Mouse (Mus musculus): ENCODE data around the gene Ccr9. TPM values are rescaled to one million over a fixed set of nuclear protein-coding genes. Genes with fewer than 3 reads are reported as not detected.
"Not testable (repeated sequence)": the region's sequence is repeated elsewhere in the genome, so short reads cannot be mapped to it uniquely, and the experiment has no call there.

Gene Ccr9
- polyA plus RNA-seq, 1 experiment from 2014 or later: 0.41 TPM

DNA sequence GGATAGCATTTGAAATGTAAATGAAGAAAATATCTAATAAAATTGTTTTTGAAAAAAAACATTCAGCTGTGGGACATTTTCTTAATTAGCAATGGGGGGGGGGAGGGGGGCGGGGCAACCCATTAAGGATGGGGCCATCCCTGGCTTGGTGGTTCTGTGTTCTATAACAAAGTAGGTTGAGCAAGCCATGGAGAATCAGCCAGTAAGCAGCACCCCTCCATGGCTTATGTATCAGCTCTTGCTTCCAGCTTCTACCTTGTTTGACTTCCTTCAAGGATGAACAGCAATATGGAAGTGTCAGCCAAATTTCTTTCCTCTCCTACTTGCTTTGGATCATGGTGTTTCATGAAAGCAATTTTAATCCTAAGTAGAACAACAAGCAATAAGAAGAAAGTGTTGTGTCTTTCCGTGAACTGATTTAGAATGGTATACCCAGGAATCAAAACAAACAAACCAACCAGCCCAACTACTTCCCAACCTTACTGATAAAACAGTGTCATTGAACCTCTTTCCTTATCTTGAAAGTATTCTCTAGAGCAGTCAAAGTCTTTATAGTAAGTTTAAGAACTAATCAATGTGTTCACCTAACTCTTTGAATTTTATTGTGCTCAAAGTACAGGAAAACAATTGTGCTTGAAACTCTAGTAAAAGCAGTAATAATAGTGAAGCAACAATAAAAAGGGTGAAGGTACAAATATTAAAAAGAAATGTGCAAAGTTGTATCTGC, 28.3 kb upstream of the Ccr9 start:
- Histone ChIP-seq H3K9me3 (ENCODE audit: control insufficient read depth, low read length) (no peaks in the 10 kb centered on the region), H3K9ac (ENCODE audit: low read length) (no peak overlapping the region), H3K4me2 (ENCODE audit: low read length) (no peak overlapping the region), H3K27me3 (replicated peaks; ENCODE audit: control insufficient read depth, insufficient read depth, low read length) (no peaks in the 10 kb centered on the region), H3K4me3 (ENCODE audit: low read depth, low read length) (no peak overlapping the region), H3K27ac (ENCODE audit: low read depth) (no peak overlapping the region), H3K4me1 (replicated peaks; ENCODE audit: control insufficient read depth, insufficient read depth, low read length) (no peaks in the 10 kb centered on the region), H3K36me3 (ENCODE audit: control insufficient read depth, insufficient read depth, low read length) (no peaks in the 10 kb centered on the region)
- 75% methylated on average over 2 of the region's 2 CpGs for WGBS
- ATAC-seq (replicated peaks; ENCODE audit: low FRiP score, low TSS enrichment, low read depth) (no peak), DNase-seq (ENCODE audit: low spot score) (no peak)

GRCm38 (mm10) chr9:123651369-123651768, 26.9 kb upstream of the Ccr9 start:
- Histone ChIP-seq H3K4me3 (ENCODE audit: low read depth, low read length) (no peak overlapping the region), H3K27ac (ENCODE audit: low read depth) (no peak overlapping the region), H3K27me3 (replicated peaks; ENCODE audit: control insufficient read depth, insufficient read depth, low read length) (no peaks in the 10 kb centered on the region), H3K36me3 (ENCODE audit: control insufficient read depth, insufficient read depth, low read length) (no peaks in the 10 kb centered on the region), H3K9ac (ENCODE audit: low read length) (no peak overlapping the region), H3K9me3 (ENCODE audit: control insufficient read depth, low read length) (no peaks in the 10 kb centered on the region), H3K4me2 (ENCODE audit: low read length) (no peak overlapping the region), H3K4me1 (replicated peaks; ENCODE audit: control insufficient read depth, insufficient read depth, low read length) (no peaks in the 10 kb centered on the region)
- 47% methylated on average over 4 of the region's 4 CpGs for WGBS
- ATAC-seq (replicated peaks; ENCODE audit: low FRiP score, low TSS enrichment, low read depth): 0 out of 2 replicates have a peak, but pooled peaks have one; percentile 71
- DNase-seq (ENCODE audit: low spot score): no peak

GRCm38 (mm10) chr9:123657457-123657856, 20.8 kb upstream of the Ccr9 start:
- no peaks in the 10 kb centered on the region for H3K27me3 ChIP-seq (replicated peaks; ENCODE audit: control insufficient read depth, insufficient read depth, low read length)
- ATAC-seq (replicated peaks; ENCODE audit: low FRiP score, low TSS enrichment, low read depth) (no peak), DNase-seq (ENCODE audit: low spot score) (no peak)
- no peak overlapping the region for H3K9ac ChIP-seq (ENCODE audit: low read length)
- H3K36me3 ChIP-seq (ENCODE audit: control insufficient read depth, insufficient read depth, low read length): no peaks in the 10 kb centered on the region
- no peaks in the 10 kb centered on the region for H3K9me3 ChIP-seq (ENCODE audit: control insufficient read depth, low read length)
- no peak overlapping the region for H3K27ac ChIP-seq (ENCODE audit: low read depth)
- no peaks in the 10 kb centered on the region for H3K4me1 ChIP-seq (replicated peaks; ENCODE audit: control insufficient read depth, insufficient read depth, low read length)
- WGBS: 85% methylated on average over 3 of the region's 3 CpGs
- H3K4me3 ChIP-seq (ENCODE audit: low read depth, low read length): no peak overlapping the region
- no peak overlapping the region for H3K4me2 ChIP-seq (ENCODE audit: low read length)

GRCm38 (mm10) chr9:123658981-123659380, 19.3 kb upstream of the Ccr9 start:
- DNase-seq (ENCODE audit: low spot score) (no peak), ATAC-seq (replicated peaks; ENCODE audit: low FRiP score, low TSS enrichment, low read depth) (no peak)
- H3K36me3 ChIP-seq (ENCODE audit: control insufficient read depth, insufficient read depth, low read length): no peaks in the 10 kb centered on the region
- H3K9me3 ChIP-seq (ENCODE audit: control insufficient read depth, low read length): no peaks in the 10 kb centered on the region
- H3K9ac ChIP-seq (ENCODE audit: low read length): no peak overlapping the region
- no peak overlapping the region for H3K27ac ChIP-seq (ENCODE audit: low read depth)
- no peak overlapping the region for H3K4me2 ChIP-seq (ENCODE audit: low read length)
- H3K4me1 ChIP-seq (replicated peaks; ENCODE audit: control insufficient read depth, insufficient read depth, low read length): no peaks in the 10 kb centered on the region
- no peaks in the 10 kb centered on the region for H3K27me3 ChIP-seq (replicated peaks; ENCODE audit: control insufficient read depth, insufficient read depth, low read length)
- H3K4me3 ChIP-seq (ENCODE audit: low read depth, low read length): no peak overlapping the region

DNA sequence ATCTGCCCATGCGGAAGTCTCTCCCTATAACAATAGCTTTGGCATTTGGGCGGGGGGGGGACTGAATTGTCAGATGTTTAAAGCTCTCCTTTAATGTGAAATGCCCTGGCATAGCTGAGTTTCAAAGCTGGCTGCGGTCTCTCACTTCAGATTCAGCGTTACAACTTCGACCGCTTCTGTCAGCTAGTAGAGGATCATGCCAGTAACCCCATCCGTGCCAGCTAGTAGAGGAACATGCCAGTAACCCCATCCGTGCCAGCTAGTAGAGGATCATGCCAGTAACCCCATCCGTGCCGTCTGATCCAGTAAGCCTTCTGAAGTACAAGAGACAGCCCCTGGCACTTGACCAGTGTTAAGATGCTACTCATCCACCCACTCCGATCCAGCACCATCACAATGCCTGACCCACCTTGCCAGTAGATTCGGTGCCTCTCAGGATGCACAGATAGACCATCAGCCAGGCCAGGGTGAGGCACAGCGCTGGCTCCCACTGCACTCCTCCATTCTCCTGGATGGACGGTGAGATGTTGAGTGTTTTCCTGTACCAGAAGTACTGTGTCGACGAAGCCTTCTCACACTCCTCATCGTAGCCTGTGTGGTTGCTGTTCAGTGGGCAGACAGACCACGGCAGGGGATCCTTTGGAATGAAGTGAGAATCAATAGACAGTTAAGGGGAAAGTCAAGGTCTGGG, 18.1 kb upstream of the Ccr9 start:
- 89% methylated on average over 17 of the region's 18 CpGs for WGBS
- not testable (repeated sequence) for ATAC-seq (replicated peaks; ENCODE audit: low FRiP score, low TSS enrichment, low read depth); H3K4me1 ChIP-seq (replicated peaks; ENCODE audit: control insufficient read depth, insufficient read depth, low read length); DNase-seq (ENCODE audit: low spot score); H3K9me3 ChIP-seq (ENCODE audit: control insufficient read depth, low read length); H3K4me2 ChIP-seq (ENCODE audit: low read length); H3K27ac ChIP-seq (ENCODE audit: low read depth); H3K36me3 ChIP-seq (ENCODE audit: control insufficient read depth, insufficient read depth, low read length); H3K27me3 ChIP-seq (replicated peaks; ENCODE audit: control insufficient read depth, insufficient read depth, low read length); H3K9ac ChIP-seq (ENCODE audit: low read length); H3K4me3 ChIP-seq (ENCODE audit: low read depth, low read length)

DNA sequence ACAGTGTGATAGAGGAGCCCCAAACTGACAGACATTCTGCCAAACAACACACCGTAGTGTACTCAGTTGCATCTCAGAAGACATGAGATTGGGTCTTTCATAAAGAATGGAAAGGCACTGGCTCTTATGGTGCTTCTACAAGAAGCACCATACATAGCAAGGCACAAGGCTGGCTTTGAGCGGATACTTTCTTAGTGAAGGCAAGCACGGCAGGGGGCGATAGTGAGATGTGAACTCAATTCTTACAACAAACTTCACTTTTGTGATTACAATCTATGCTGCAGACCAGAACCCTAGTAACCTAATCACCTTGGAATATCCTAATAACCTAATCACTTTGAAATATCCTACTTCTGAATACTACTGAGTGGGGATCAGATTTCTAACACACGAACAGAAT, 12.6 kb upstream of the Ccr9 start:
- H3K9me3 ChIP-seq (ENCODE audit: control insufficient read depth, low read length): no peaks in the 10 kb centered on the region
- 59% methylated on average over 5 of the region's 5 CpGs for WGBS
- peak; percentile 70 for DNase-seq (ENCODE audit: low spot score)

GRCm38 (mm10) chr9:123679198-123679597, 959 bp downstream of the Ccr9 start:
- peak; percentile 55 for DNase-seq (ENCODE audit: low spot score)
- no peak overlapping the region for H3K4me2 ChIP-seq (ENCODE audit: low read length)
- H3K9me3 ChIP-seq (ENCODE audit: control insufficient read depth, low read length): no peaks in the 10 kb centered on the region
- no peak overlapping the region for H3K27ac ChIP-seq (ENCODE audit: low read depth)
- peaks cover 50% of the 10 kb centered on the region for H3K27me3 ChIP-seq (replicated peaks; ENCODE audit: control insufficient read depth, insufficient read depth, low read length)
- peak overlapping the region; percentile 35; the same call in 1 of the 2 replicates for H3K4me3 ChIP-seq (ENCODE audit: low read depth, low read length)
- H3K36me3 ChIP-seq (ENCODE audit: control insufficient read depth, insufficient read depth, low read length): no peaks in the 10 kb centered on the region
- 36% methylated on average over 2 of the region's 2 CpGs for WGBS
- no peak overlapping the region for H3K9ac ChIP-seq (ENCODE audit: low read length)
- ATAC-seq (replicated peaks; ENCODE audit: low FRiP score, low TSS enrichment, low read depth): no peak
- 0 out of 2 replicates have a peak, but pooled peaks cover 3% of the 10 kb centered on the region for H3K4me1 ChIP-seq (replicated peaks; ENCODE audit: control insufficient read depth, insufficient read depth, low read length)

More for the DNA sequence above, 12.6 kb upstream of the Ccr9 start:
- ATAC-seq (replicated peaks; ENCODE audit: low FRiP score, low TSS enrichment, low read depth): no peak
- Histone ChIP-seq H3K36me3 (ENCODE audit: control insufficient read depth, insufficient read depth, low read length) (no peaks in the 10 kb centered on the region), H3K27ac (ENCODE audit: low read depth) (no peak overlapping the region), H3K9ac (ENCODE audit: low read length) (no peak overlapping the region), H3K27me3 (replicated peaks; ENCODE audit: control insufficient read depth, insufficient read depth, low read length) (no peaks in the 10 kb centered on the region), H3K4me2 (ENCODE audit: low read length) (no peak overlapping the region), H3K4me1 (replicated peaks; ENCODE audit: control insufficient read depth, insufficient read depth, low read length) (no peaks in the 10 kb centered on the region), H3K4me3 (ENCODE audit: low read depth, low read length) (no peak overlapping the region)

DNA sequence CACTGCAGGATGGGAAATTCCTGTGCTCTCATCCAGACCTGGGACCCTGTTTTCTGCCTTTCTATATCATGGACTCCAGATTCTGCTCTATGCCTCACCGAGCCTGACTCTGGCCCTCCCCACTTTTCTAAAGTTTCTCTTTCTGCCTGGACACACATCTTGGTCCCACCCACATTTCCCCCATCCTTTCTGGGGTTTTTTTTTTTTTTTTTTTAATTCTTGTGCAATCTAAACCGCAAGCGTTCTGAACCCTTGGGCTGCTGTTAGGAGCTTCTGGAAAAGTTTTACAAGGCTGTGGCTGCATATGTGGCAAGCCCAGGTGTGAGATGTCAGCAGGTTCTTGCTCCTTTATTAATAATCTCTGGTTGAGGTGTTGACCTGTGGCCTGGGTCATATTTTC, 5.5 kb downstream of the Ccr9 start:
- WGBS: 57% methylated on average over 3 of the region's 3 CpGs
- no peak for ATAC-seq (replicated peaks; ENCODE audit: low FRiP score, low TSS enrichment, low read depth)
- Histone ChIP-seq H3K4me2 (ENCODE audit: low read length) (no peak overlapping the region), H3K9ac (ENCODE audit: low read length) (no peak overlapping the region), H3K4me1 (replicated peaks; ENCODE audit: control insufficient read depth, insufficient read depth, low read length) (no peaks in the 10 kb centered on the region), H3K9me3 (ENCODE audit: control insufficient read depth, low read length) (no peaks in the 10 kb centered on the region), H3K27ac (ENCODE audit: low read depth) (no peak overlapping the region), H3K27me3 (replicated peaks; ENCODE audit: control insufficient read depth, insufficient read depth, low read length) (peaks cover 20% of the 10 kb centered on the region), H3K4me3 (ENCODE audit: low read depth, low read length) (no peak overlapping the region), H3K36me3 (ENCODE audit: control insufficient read depth, insufficient read depth, low read length) (no peaks in the 10 kb centered on the region)
- DNase-seq (ENCODE audit: low spot score): no peak

GRCm38 (mm10) chr9:123686206-123686605, 8.0 kb downstream of the Ccr9 start:
- ATAC-seq (replicated peaks; ENCODE audit: low FRiP score, low TSS enrichment, low read depth): no peak
- 82% methylated on average over 5 of the region's 5 CpGs for WGBS

More at GRCm38 (mm10) chr9:123686206-123686605, 8.0 kb downstream of the Ccr9 start:
- no peaks in the 10 kb centered on the region for H3K4me1 ChIP-seq (replicated peaks; ENCODE audit: control insufficient read depth, insufficient read depth, low read length)
- H3K4me2 ChIP-seq (ENCODE audit: low read length): no peak overlapping the region
- no peak overlapping the region for H3K9ac ChIP-seq (ENCODE audit: low read length)
- no peaks in the 10 kb centered on the region for H3K27me3 ChIP-seq (replicated peaks; ENCODE audit: control insufficient read depth, insufficient read depth, low read length)
- no peak overlapping the region for H3K27ac ChIP-seq (ENCODE audit: low read depth)
- H3K36me3 ChIP-seq (ENCODE audit: control insufficient read depth, insufficient read depth, low read length): no peaks in the 10 kb centered on the region
- H3K4me3 ChIP-seq (ENCODE audit: low read depth, low read length): no peak overlapping the region
- DNase-seq (ENCODE audit: low spot score): no peak
- H3K9me3 ChIP-seq (ENCODE audit: control insufficient read depth, low read length): no peaks in the 10 kb centered on the region
